Mouse (Mus musculus): Measurements from ENCODE around the gene Ninj2. TPM values are rescaled to one million over a fixed set of nuclear protein-coding genes. Genes with fewer than 3 reads are reported as not detected.

The Ninj2 gene
- polyA plus RNA-seq, 1 experiment, result not detected

DNA sequence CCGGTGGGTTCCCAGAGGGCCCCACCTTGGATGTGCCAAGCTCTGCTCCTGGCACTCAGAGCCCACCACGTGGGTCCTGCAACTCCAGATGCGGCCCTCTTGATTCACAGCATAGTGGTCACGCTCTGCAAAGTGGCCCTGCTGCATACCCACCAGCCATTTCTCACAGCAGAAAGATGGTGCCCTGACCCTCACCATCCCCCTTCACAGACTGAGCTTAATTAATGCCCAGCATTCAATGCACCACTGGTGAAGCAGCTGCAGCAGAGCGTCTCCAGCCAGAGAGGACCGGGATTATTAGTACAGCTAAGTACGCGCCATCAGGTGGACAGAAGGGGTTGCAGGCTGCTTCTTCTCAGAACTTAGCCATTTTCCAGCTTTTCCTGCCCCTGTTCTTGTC is 109.3 kb downstream of the Ninj2 start:
- no peak overlapping the region for H3K27ac ChIP-seq (replicated peaks; ENCODE audit: low read depth, low read length)
- no peaks in the 10 kb centered on the region for H3K4me1 ChIP-seq (ENCODE audit: control insufficient read depth, insufficient read depth, insufficient read length, low read length)
- no peak overlapping the region for H3K4me3 ChIP-seq (ENCODE audit: insufficient read depth, low read depth, low read length)

DNA sequence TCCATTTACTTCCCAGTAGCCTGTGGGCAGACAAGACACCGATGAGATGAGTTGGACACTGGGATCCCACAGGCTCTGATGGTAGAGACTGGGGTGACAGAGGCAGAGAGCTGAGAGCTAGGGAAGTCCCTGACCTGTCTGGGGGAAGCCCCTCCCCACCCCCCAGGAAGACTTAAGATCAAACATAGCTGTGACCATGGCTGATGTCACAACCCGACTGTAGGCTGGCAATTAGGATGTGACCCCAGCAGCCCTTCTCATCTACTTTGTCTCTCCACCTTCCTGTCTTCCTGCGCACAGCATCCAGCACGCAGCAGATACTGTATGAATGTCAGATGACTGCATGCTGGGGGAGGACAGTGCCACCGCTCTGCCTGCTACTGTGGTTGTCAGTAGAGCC is 113.4 kb downstream of the Ninj2 start:
- Histone ChIP-seq H3K4me1 (ENCODE audit: control insufficient read depth, insufficient read depth, insufficient read length, low read length) (no peaks in the 10 kb centered on the region), H3K4me3 (ENCODE audit: insufficient read depth, low read depth, low read length) (no peak overlapping the region), H3K27ac (replicated peaks; ENCODE audit: low read depth, low read length) (no peak overlapping the region)

DNA sequence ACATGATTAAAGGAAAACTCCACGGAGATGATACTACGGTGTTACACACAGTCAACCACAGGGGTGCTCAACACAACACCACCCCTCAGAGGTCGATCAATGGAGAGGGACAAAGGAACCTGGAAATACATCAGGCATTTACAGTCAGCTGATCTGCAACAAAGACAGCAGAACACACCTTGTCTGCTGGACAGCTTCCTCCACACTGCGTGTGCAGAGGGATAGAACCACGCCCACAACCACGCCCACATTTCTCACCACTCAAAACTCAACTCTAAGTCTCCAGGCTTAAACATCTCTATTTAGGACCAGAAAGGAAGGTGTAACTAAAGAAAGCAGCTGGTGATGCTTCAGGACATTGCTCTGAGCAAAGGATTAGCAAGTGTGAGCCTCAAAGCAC is 118.4 kb downstream of the Ninj2 start:
- no peaks in the 10 kb centered on the region for H3K4me1 ChIP-seq (ENCODE audit: control insufficient read depth, insufficient read depth, insufficient read length, low read length)
- H3K27ac ChIP-seq (replicated peaks; ENCODE audit: low read depth, low read length), result no peak overlapping the region
- no peak overlapping the region for H3K4me3 ChIP-seq (ENCODE audit: insufficient read depth, low read depth, low read length)

DNA sequence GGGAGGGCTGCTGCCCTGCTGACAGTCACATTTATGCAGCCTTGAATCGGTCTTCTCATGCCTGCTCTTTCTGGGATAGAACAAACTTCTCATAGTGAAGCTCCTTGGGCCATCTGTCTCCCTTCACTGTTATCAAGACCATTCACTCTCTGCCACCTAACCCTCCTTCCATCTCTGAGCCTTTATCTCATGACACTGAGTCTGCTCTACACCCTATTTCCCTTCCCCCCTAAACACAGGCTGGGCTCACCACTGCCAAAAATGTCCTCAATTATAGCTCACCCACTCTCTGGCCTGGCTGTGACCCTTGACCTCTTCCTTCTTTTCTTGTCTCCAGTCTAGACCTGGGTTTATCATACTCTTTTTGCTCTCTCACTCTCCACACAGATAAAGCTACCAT is 123.6 kb downstream of the Ninj2 start:
- no peak overlapping the region for H3K4me3 ChIP-seq (ENCODE audit: insufficient read depth, low read depth, low read length)
- no peak overlapping the region for H3K27ac ChIP-seq (replicated peaks; ENCODE audit: low read depth, low read length)
- no peaks in the 10 kb centered on the region for H3K4me1 ChIP-seq (ENCODE audit: control insufficient read depth, insufficient read depth, insufficient read length, low read length)

DNA sequence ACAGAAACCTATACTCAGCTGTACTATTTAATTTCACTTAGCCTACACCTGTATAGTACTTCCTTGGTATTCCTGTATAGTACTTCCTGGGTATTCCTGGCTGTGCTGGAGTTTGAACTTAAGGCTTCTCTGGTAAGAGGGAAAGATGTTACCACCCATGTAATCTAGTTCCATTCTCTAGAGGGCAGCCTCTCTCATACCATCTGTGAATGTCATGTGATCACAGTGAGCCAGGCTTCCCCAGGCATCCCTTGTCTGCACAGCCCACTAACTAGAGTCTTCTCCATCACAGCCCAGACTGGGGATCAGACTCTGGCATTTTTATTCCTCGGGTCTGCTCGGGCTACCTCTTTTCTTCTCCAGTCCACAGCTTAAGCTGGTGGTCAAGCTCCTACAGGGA is 126.1 kb downstream of the Ninj2 start:
- H3K4me1 ChIP-seq (ENCODE audit: control insufficient read depth, insufficient read depth, insufficient read length, low read length), result no peaks in the 10 kb centered on the region
- no peak overlapping the region for H3K4me3 ChIP-seq (ENCODE audit: insufficient read depth, low read depth, low read length)
- H3K27ac ChIP-seq (replicated peaks; ENCODE audit: low read depth, low read length), result no peak overlapping the region

DNA sequence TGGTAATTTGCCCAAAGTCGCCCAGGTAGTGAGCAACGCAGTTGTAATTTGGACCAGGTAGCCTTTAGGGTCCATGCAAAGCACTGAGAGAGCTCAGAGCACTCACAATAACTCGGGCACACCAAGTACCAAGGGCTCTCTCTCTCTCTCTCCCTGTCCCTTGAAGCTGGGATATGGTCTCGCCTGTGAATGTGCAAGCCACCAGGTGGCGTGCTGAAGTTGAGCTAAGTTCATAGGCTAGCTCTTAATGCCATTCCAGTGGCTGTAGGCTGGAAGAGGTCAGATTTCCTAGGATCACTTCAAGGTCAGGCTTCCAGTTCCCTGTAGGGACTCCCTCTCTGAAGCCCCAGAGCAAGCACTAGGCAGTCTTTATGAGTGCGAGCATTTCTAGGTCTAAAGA is 129.5 kb downstream of the Ninj2 start:
- no peaks in the 10 kb centered on the region for H3K4me1 ChIP-seq (ENCODE audit: control insufficient read depth, insufficient read depth, insufficient read length, low read length)
- H3K4me3 ChIP-seq (ENCODE audit: insufficient read depth, low read depth, low read length), result no peak overlapping the region
- H3K27ac ChIP-seq (replicated peaks; ENCODE audit: low read depth, low read length), result no peak overlapping the region

DNA sequence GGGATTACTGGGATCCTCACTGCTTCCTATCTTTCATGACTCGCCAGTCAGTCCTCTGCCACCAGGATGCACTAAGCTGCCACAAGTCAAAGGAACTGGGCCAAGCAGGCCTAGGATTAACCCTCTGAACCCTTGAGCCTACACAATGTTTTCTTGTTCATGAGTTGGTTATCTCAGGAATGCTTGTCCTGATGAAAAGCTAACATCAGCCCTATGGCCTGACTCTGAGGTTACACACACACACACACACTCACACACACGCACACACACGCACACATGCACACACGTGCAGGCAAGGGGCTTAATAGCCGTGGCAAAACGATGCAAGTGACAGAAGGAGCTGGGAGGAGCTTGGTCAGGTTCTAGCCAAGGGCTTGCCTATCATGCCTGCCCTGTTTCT is 132.2 kb downstream of the Ninj2 start:
- H3K4me3 ChIP-seq (ENCODE audit: insufficient read depth, low read depth, low read length), result no peak overlapping the region
- H3K4me1 ChIP-seq (ENCODE audit: control insufficient read depth, insufficient read depth, insufficient read length, low read length), result no peaks in the 10 kb centered on the region
- H3K27ac ChIP-seq (replicated peaks; ENCODE audit: low read depth, low read length), result no peak overlapping the region

DNA sequence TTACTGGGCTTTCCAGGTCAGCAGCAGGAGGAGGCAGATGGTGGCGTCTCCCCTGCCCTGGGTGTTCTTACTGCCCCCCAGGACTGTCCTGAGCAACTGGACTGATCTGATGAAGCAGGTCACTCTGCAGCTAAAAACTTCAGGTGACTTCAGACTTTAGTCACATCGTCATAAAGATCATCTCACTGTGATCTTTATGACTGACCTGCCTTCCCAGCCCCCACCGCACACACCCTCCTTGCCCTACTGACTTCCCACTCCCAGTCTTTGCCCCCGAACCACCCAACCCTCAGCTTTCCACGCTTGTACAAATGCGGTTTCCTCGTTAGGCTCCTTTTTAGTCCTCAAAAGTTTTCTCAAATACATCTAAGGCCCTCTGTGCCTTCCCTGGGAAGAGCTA is 133.9 kb downstream of the Ninj2 start:
- no peak overlapping the region for H3K27ac ChIP-seq (replicated peaks; ENCODE audit: low read depth, low read length)
- no peaks in the 10 kb centered on the region for H3K4me1 ChIP-seq (ENCODE audit: control insufficient read depth, insufficient read depth, insufficient read length, low read length)
- H3K4me3 ChIP-seq (ENCODE audit: insufficient read depth, low read depth, low read length), result no peak overlapping the region

DNA sequence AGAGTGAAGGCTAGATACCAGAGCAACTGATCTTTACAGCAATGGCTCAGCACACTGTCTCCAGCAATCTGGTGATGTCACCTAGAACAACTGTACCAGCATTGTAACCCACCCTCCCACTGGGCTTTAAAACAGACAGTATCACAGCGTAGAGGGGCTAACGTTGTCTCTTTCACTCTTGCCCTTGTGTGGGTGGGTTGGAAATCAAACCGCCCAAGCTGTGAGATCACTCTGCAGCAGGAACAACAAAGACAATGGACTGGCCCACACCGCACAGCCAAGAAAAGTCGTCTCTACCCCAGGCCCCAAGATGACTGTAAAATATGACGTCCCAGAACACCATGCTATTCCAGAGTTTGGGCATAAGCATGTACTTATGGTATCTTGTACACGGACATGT is 136.7 kb downstream of the Ninj2 start:
- Histone ChIP-seq H3K4me1 (ENCODE audit: control insufficient read depth, insufficient read depth, insufficient read length, low read length) (no peaks in the 10 kb centered on the region), H3K4me3 (ENCODE audit: insufficient read depth, low read depth, low read length) (no peak overlapping the region), H3K27ac (replicated peaks; ENCODE audit: low read depth, low read length) (no peak overlapping the region)

DNA sequence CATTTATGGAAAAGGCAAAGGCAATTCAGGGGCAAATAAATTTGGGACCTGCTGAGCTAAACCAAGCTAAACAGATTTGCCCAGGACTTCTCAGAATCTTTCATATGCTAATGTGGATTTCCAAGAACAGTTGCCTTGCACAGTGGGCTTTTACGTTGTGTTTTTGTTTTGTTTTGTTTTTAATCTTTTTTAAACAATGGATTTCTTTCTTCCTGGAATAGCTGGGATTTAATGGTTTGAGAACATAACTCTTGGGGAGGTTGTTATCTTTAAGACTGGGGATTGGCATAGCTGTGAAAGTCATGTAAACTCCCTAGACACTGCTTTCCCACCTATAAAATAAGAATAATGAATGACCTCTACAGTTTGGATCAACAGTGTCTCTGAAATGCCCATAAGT is 137.3 kb downstream of the Ninj2 start:
- Histone ChIP-seq H3K4me3 (ENCODE audit: insufficient read depth, low read depth, low read length) (no peak overlapping the region), H3K27ac (replicated peaks; ENCODE audit: low read depth, low read length) (no peak overlapping the region), H3K4me1 (ENCODE audit: control insufficient read depth, insufficient read depth, insufficient read length, low read length) (no peaks in the 10 kb centered on the region)

DNA sequence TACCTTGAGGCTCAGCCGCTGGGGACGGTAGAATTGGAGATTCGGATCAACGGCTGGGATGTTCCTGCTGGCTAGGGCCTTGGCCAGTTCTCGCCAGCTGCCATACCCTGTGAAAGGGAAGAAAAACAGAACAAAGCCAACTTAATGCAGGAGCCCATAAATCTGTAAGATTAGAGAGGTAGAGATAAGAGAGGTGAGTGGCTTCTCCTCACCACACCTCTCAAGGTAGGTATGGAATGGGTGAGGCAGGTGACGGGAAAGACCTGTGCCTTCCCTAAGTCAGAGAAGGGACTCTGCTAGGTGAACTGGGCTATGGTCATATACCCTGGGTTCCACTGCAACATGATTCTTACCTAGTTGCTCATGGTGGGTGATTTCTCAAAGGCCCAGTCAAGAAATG is 139.7 kb downstream of the Ninj2 start:
- H3K4me1 ChIP-seq (ENCODE audit: control insufficient read depth, insufficient read depth, insufficient read length, low read length), result no peaks in the 10 kb centered on the region
- H3K27ac ChIP-seq (replicated peaks; ENCODE audit: low read depth, low read length), result no peak overlapping the region
- H3K4me3 ChIP-seq (ENCODE audit: insufficient read depth, low read depth, low read length), result no peak overlapping the region

DNA sequence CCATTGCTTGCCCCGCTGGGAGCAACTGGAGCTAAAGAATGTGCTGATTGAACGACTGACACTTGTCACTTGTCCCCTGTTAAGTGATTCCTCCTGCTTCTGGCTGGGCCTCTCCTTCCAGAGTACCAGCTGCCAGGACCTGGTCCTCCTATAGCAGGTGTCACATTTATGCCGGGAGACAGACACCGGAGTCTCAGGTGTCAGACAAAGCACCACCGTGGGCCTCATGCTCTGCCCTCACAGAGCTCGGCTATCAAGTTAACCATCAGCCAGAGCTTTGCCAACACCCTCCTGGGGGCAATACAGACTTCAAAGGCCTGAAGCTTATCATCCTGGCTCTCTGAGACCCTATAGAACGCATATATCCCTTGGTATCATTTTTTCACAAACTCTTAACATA is 142.7 kb downstream of the Ninj2 start:
- Histone ChIP-seq H3K4me1 (ENCODE audit: control insufficient read depth, insufficient read depth, insufficient read length, low read length) (no peaks in the 10 kb centered on the region), H3K27ac (replicated peaks; ENCODE audit: low read depth, low read length) (no peak overlapping the region), H3K4me3 (ENCODE audit: insufficient read depth, low read depth, low read length) (no peak overlapping the region)

DNA sequence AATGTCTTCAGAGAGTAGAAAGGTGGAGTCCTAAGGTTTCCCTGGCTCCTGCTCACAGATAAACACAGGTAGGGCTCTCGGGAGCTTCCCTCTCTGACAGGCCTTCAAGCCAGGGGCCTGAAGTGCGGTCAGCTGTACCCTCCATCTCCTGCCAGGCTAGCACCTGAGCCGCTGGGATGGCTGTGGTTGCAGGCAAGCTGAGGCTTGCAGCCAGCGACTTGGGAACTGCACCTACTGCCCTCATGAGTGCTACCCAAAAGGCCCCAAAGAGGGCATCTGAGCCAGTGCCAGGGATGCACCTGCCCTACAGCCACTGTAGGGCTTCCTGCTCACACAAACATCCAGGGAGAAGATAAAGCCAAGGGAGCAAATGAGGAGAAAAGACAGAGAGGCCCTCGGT is 147.3 kb downstream of the Ninj2 start:
- no peak overlapping the region for H3K27ac ChIP-seq (replicated peaks; ENCODE audit: low read depth, low read length)
- H3K4me1 ChIP-seq (ENCODE audit: control insufficient read depth, insufficient read depth, insufficient read length, low read length), result no peaks in the 10 kb centered on the region
- H3K4me3 ChIP-seq (ENCODE audit: insufficient read depth, low read depth, low read length), result no peak overlapping the region

DNA sequence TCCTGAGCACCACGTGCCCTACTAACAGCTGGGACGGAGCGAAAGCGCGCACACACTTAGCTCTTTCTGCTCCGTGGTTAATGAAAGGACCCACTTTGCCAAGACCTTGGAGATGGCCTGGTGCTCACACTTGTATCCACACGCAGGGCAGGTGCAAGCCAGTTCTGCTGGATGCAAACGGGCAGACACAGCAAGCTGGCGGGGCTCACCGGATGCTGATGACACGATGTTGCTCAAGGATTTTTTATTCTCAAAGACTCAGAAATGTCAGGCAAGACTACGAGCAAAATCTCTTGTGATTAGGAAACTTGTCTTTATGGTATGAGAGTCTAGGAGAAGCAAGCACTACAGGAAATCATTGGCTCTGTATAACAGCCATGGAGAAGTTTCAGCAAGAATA is 148.3 kb downstream of the Ninj2 start:
- no peaks in the 10 kb centered on the region for H3K4me1 ChIP-seq (ENCODE audit: control insufficient read depth, insufficient read depth, insufficient read length, low read length)
- H3K4me3 ChIP-seq (ENCODE audit: insufficient read depth, low read depth, low read length), result no peak overlapping the region
- no peak overlapping the region for H3K27ac ChIP-seq (replicated peaks; ENCODE audit: low read depth, low read length)

DNA sequence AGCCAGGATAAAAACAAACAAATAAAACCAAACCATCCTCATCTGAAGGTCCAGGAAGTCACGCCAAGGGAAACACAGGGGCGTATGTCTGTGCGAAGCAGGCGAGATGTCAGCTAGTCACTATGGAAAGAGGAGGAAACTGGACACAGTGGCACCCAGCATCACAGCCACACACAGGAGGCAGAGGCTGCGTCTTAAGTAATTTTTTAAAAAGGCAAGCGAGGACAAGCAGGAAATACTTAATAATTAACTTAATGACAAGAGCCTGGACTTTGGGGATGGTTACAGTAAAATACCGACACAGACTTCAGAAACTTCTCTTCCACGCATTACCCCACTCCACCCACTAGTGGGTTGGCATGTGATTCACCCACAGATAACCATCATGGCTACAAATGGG is 149.4 kb downstream of the Ninj2 start:
- Histone ChIP-seq H3K4me1 (ENCODE audit: control insufficient read depth, insufficient read depth, insufficient read length, low read length) (no peaks in the 10 kb centered on the region), H3K27ac (replicated peaks; ENCODE audit: low read depth, low read length) (no peak overlapping the region), H3K4me3 (ENCODE audit: insufficient read depth, low read depth, low read length) (no peak overlapping the region)

DNA sequence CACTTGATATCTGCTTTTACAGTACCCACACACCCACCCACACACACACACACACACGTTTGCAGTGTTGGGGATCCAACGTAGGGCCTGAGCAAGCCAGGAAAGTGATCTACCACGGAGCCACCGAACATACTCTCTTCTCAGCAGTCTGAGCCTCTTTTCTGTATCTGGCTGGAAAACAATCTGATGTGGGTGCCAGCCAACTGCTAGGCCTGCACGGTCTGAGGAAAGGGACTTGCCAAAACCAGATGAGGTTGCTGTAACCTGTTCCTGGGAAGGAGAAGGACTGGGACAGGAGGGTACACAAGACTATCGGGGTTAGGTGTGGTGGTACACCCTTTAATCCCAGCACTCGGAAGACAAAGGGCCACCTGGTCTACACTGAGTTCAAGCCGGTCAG is 150.1 kb downstream of the Ninj2 start:
- Histone ChIP-seq H3K4me3 (ENCODE audit: insufficient read depth, low read depth, low read length) (no peak overlapping the region), H3K4me1 (ENCODE audit: control insufficient read depth, insufficient read depth, insufficient read length, low read length) (no peaks in the 10 kb centered on the region)

DNA sequence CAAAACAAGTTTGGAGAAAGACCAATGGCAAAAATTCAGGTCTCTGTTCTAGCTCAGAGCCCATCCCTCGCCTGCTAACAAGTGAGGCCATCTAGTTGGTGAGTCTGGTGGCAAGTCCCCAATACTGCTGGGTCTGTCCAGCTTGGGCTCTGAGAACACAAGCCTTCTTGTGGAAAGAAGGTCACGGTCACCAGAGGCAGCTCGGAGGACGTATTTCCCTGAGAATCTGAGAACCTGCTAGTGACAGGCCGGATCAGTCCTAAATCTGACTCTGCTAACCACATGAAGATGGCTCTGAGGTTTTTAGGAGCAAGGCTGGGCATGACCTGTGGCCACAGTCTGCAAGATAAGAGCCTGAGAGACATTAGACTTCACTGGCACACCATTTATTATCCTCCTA is 153.5 kb downstream of the Ninj2 start:
- no peak overlapping the region for H3K4me3 ChIP-seq (ENCODE audit: insufficient read depth, low read depth, low read length)
- H3K4me1 ChIP-seq (ENCODE audit: control insufficient read depth, insufficient read depth, insufficient read length, low read length), result no peaks in the 10 kb centered on the region
- no peak overlapping the region for H3K27ac ChIP-seq (replicated peaks; ENCODE audit: low read depth, low read length)

More for the DNA sequence above, 150.1 kb downstream of the Ninj2 start:
- H3K27ac ChIP-seq (replicated peaks; ENCODE audit: low read depth, low read length), result no peak overlapping the region
